Mouse (Mus musculus) neural tube, embryonic 11.5 days (tissue): ENCODE measurements at regions not wholly inside any gene's neighbourhood (a gene's known extent, or its start where the extent isn't known, plus 50 kb on each side); places are given as distances from the start of the nearest gene placed in this dataset.

Source experiments
- ATAC-seq: fragments of 200-750 bp; cut with Nextera tagmentation; 2 replicates; pipeline ENCODE4 v1.8.0; 2017; ENCODE audit warnings: moderate number of reproducible peaks, mild to moderate bottlenecking, moderate TSS enrichment, moderate library complexity; ENCODE audit not compliant: insufficient read depth, low FRiP score, low TSS enrichment
- DNase-seq: peaks from one replicate; pipeline ENCODE4 v3.0.0-alpha.2; 2015; ENCODE audit warnings: low spot score
- H3K27ac ChIP-seq: fragments of 300-500 bp; sonication (generic); 2 replicates; pipeline ENCODE4 v1.5.1; 2014; ENCODE audit warnings: low read depth, mild to moderate bottlenecking, low read length
- H3K27me3 ChIP-seq: fragments of 300-500 bp; sonication (generic); 2 replicates; pipeline ENCODE4 v1.6.1; 2014; ENCODE audit warnings: mild to moderate bottlenecking, low read length, mixed read lengths; ENCODE audit not compliant: control insufficient read depth, insufficient read depth
- H3K36me3 ChIP-seq: fragments of 300-500 bp; sonication (generic); 2 replicates; pipeline ENCODE4 v1.6.1; 2014; ENCODE audit warnings: mild to moderate bottlenecking, low read length, moderate library complexity, mixed read lengths; ENCODE audit not compliant: control insufficient read depth, insufficient read depth
- H3K4me1 ChIP-seq: fragments of 300-500 bp; sonication (generic); 2 replicates; pipeline ENCODE4 v1.6.1; 2014; ENCODE audit warnings: low read length, mixed read lengths; ENCODE audit not compliant: control insufficient read depth, insufficient read depth
- H3K4me2 ChIP-seq: fragments of 300-500 bp; sonication (generic); 2 replicates; pipeline ENCODE4 v1.6.1; 2014; ENCODE audit warnings: low read depth, mild to moderate bottlenecking, moderate library complexity
- H3K4me3 ChIP-seq: fragments of 300-500 bp; sonication (generic); 2 replicates; pipeline ENCODE4 v1.5.1; 2014; ENCODE audit warnings: low read depth, low read length
- H3K9ac ChIP-seq: fragments of 300-500 bp; sonication (generic); 2 replicates; pipeline ENCODE4 v1.6.1; 2014; ENCODE audit warnings: mild to moderate bottlenecking, low read length
- H3K9me3 ChIP-seq: fragments of 300-500 bp; sonication (generic); 2 replicates; pipeline ENCODE4 v1.6.1; 2016; ENCODE audit warnings: low read length; ENCODE audit not compliant: control insufficient read depth
- WGBS: fragments of 180-500 bp; shearing (Covaris S2); extraction: QIAGEN DNeasy Blood & Tissue Kit; methylation state at CpG from one replicate; pipeline ENCODE4 v1.1.7; 2014; 5-methylcytosine and 5-hydroxymethylcytosine counted together

- Histone ChIP-seq H3K27ac (no peak overlapping the region), H3K9ac (no peak overlapping the region), H3K27me3 (no peaks in the 10 kb centered on the region), H3K4me3 (no peak overlapping the region), H3K9me3 (no peaks in the 10 kb centered on the region), H3K4me2 (no peak overlapping the region), H3K36me3 (no peaks in the 10 kb centered on the region), H3K4me1 (no peaks in the 10 kb centered on the region)
- DNase-seq: no peak
- ATAC-seq: no peak
- WGBS: 84% methylated on average over 2 of the region's 2 CpGs
Observed at GRCm38 (mm10) chr5:12938162-12938852, 186.9 kb upstream of the Sema3a start.

DNA sequence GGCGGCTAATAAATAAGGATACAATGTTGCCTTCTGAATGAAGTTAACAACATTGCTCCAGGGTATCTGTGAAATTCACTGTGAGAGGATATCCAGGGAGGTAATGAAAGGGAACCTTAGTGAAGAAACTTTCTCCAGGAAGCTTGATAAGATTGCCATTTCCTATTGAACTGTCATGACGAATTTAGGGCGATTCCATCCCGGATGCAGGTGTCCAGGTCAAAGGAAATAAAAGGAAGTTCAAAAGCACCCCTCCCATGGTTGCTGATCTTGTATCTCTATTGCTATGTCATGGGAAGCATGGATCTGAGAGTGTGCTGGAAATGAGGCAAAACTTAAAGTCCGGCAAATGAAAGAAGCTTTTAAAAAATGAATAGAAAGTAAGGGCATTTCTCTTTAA, 180.7 kb upstream of the Sema3a start:
- Histone ChIP-seq H3K4me1 (no peaks in the 10 kb centered on the region), H3K9ac (no peak overlapping the region), H3K4me3 (no peak overlapping the region), H3K4me2 (no peak overlapping the region), H3K27me3 (no peaks in the 10 kb centered on the region), H3K36me3 (no peaks in the 10 kb centered on the region), H3K9me3 (no peaks in the 10 kb centered on the region), H3K27ac (no peak overlapping the region)
- DNase-seq: no peak
- 71% methylated on average over 5 of the region's 5 CpGs for WGBS
- ATAC-seq: no peak

GRCm38 (mm10) chr5:12948472-12948871, 176.7 kb upstream of the Sema3a start:
- no peak for ATAC-seq
- no peak overlapping the region for H3K9ac ChIP-seq
- H3K4me1 ChIP-seq: no peaks in the 10 kb centered on the region

DNA sequence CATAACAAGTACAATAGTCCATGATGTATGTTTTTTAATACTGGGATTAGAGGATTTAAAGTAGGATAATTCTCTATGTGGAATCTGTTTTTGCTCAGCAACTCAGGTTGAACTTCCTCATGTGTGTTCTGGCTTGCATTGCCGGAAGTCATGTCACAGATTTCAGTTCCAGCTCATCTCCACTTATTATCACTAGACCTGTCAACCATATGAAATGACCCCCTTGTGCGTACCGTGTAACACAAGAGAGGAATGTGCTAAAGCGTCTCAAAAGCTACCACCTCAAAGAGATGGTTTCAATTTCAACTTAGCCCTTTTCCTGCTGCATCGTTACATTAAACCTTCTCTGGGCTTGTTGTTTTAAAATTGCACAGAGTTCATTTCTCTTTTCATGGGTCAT, 154.2 kb upstream of the Sema3a start:
- Histone ChIP-seq H3K36me3 (no peaks in the 10 kb centered on the region), H3K27ac (no peak overlapping the region), H3K4me1 (no peaks in the 10 kb centered on the region; the same call in 1 of the 2 replicates), H3K9ac (no peak overlapping the region), H3K4me3 (no peak overlapping the region), H3K27me3 (no peaks in the 10 kb centered on the region), H3K9me3 (no peaks in the 10 kb centered on the region), H3K4me2 (no peak overlapping the region)
- no peak for ATAC-seq
- DNase-seq: no peak
- WGBS: 57% methylated on average over 5 of the region's 5 CpGs

More at GRCm38 (mm10) chr5:12948472-12948871, 176.7 kb upstream of the Sema3a start:
- no peak overlapping the region for H3K4me3 ChIP-seq
- no peak overlapping the region for H3K27ac ChIP-seq
- H3K27me3 ChIP-seq: no peaks in the 10 kb centered on the region
- no peak overlapping the region for H3K4me2 ChIP-seq
- H3K9me3 ChIP-seq: no peaks in the 10 kb centered on the region
- no peak for DNase-seq
- H3K36me3 ChIP-seq: no peaks in the 10 kb centered on the region
- 78% methylated on average over 2 of the region's 2 CpGs for WGBS

- DNase-seq: no peak
- no peak for ATAC-seq
- H3K4me3 ChIP-seq: no peak overlapping the region
Observed at GRCm38 (mm10) chr5:12973701-12974100, 151.5 kb upstream of the Sema3a start.

DNA sequence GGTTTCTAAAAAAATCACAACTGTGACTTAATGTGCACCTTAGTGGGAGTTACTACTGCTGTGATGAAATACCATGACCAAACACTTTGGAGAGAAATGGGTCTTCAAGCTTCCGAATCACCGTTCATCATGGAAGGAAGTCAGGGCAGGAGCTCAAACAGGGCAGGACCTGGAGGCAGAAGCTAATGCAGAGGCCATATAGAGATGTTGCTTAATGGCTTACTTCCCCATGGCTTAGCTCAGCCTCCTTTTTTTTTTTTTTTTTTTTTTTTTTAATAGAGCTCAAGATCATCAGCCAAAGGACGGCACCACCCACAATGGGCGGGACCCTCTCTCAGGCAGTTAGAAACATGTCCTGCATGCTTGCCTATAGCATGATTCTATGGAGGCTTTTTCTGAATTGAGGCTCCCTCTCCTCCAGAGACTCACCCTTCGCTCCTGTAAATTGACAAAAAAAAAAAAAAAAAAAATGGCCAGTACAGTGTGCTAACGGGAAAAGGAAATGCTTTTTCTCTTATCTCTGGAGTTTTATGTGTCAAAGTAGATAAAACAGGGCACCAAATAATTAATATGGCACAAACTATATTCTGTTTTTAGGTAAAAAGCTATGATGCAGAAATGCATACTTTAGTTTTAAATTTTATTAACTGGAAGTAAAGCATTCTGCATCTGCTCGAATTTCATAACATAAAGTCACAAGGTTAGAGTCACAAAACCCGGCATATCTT, 149.0 kb upstream of the Sema3a start:
- no peaks in the 10 kb centered on the region for H3K36me3 ChIP-seq

More at GRCm38 (mm10) chr5:12973701-12974100, 151.5 kb upstream of the Sema3a start:
- no peaks in the 10 kb centered on the region for H3K9me3 ChIP-seq
- no peak overlapping the region for H3K27ac ChIP-seq
- H3K4me2 ChIP-seq: no peak overlapping the region
- no peaks in the 10 kb centered on the region; the same call in 1 of the 2 replicates for H3K4me1 ChIP-seq
- WGBS: 69% methylated on average over 3 of the region's 3 CpGs
- H3K27me3 ChIP-seq: no peaks in the 10 kb centered on the region
- H3K9ac ChIP-seq: no peak overlapping the region
- H3K36me3 ChIP-seq: no peaks in the 10 kb centered on the region

DNA sequence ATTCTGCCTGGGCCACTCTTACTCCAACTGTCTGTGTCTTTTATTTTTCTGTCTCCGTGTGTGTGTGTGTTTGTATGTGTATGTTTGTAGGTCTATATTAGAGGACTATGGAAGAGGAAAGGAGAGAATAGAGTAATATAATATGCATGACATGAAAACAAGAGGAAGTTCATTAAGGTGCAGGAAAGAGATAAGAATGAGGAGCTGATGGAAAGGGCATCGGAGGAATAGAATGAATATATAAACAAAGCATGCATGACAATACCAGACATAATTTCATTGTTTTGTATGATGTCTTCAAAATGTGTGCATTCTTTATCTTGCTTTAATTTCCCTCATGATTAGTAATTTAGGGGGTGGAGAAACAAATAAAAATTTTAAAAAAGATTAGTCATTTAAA, 147.3 kb upstream of the Sema3a start:
- Histone ChIP-seq H3K36me3 (no peaks in the 10 kb centered on the region), H3K27ac (no peak overlapping the region), H3K4me2 (no peak overlapping the region), H3K4me3 (no peak overlapping the region), H3K27me3 (no peaks in the 10 kb centered on the region), H3K9me3 (no peaks in the 10 kb centered on the region), H3K4me1 (no peaks in the 10 kb centered on the region; the same call in 1 of the 2 replicates), H3K9ac (no peak overlapping the region)
- 77% methylated on average over 2 of the region's 2 CpGs for WGBS
- no peak for ATAC-seq
- no peak for DNase-seq

More for the DNA sequence above, 149.0 kb upstream of the Sema3a start:
- H3K9me3 ChIP-seq: no peaks in the 10 kb centered on the region
- DNase-seq (no peak), ATAC-seq (no peak)
- no peak overlapping the region for H3K27ac ChIP-seq
- H3K27me3 ChIP-seq: no peaks in the 10 kb centered on the region
- H3K4me1 ChIP-seq: no peaks in the 10 kb centered on the region; the same call in 1 of the 2 replicates
- whole genome bisulfite sequencing: 85% methylated on average over 8 of the region's 8 CpGs
- no peak overlapping the region for H3K9ac ChIP-seq
- no peak overlapping the region for H3K4me2 ChIP-seq
- no peak overlapping the region for H3K4me3 ChIP-seq

DNA sequence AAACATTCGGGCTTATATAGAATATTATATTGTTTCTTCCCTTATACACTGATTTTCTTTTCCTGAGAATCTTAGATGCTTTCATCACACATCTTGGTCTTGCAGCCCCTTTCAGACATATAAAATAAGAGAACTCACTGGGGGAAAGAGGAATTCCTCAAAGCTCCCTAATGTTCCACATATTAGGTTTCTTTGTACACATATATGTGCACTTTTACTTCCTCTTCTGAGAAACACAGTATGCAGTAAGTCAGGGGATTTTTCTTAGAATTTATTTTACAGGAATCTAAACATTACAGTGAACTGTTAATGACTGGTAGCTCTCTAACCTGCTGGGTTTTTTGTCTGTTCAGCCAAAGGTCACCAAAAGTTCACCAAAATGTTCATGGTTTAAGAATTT, 131.4 kb upstream of the Sema3a start:
- Histone ChIP-seq H3K9me3 (no peaks in the 10 kb centered on the region), H3K4me3 (no peak overlapping the region), H3K36me3 (no peaks in the 10 kb centered on the region), H3K27me3 (no peaks in the 10 kb centered on the region), H3K9ac (no peak overlapping the region), H3K4me2 (no peak overlapping the region), H3K4me1 (no peaks in the 10 kb centered on the region), H3K27ac (no peak overlapping the region)
- WGBS: 82% methylated on average over 1 of the region's 1 CpGs
- ATAC-seq (no peak), DNase-seq (no peak)

- H3K27ac ChIP-seq: no peak overlapping the region
- 94% methylated on average over 6 of the region's 6 CpGs for WGBS
Observed at GRCm38 (mm10) chr5:12997440-12997839, 127.8 kb upstream of the Sema3a start.

More at GRCm38 (mm10) chr5:12997440-12997839, 127.8 kb upstream of the Sema3a start:
- Histone ChIP-seq H3K9ac (no peak overlapping the region), H3K4me1 (no peaks in the 10 kb centered on the region), H3K27me3 (no peaks in the 10 kb centered on the region), H3K4me2 (no peak overlapping the region), H3K36me3 (no peaks in the 10 kb centered on the region), H3K4me3 (no peak overlapping the region), H3K9me3 (no peaks in the 10 kb centered on the region)
- DNase-seq: no peak
- ATAC-seq: no peak
